Mouse (Mus musculus): ENCODE measurements around the gene Sag. TPM values are rescaled to one million over a fixed set of nuclear protein-coding genes. Genes with fewer than 3 reads are reported as not detected.

Gene Sag
- total RNA-seq (2021) = 1 to 10 TPM; 1.5 to 2.0 TPM
- long read RNA-seq, experiment 1, partial matches to known transcripts = 1 of 6 reads
- long read RNA-seq, experiment 1, other reads (novel, unspliced or antisense) = 4 of 6 reads
- long read RNA-seq, experiment 2, partial matches to known transcripts = 0 of 1 reads
- long read RNA-seq, experiment 2, other reads (novel, unspliced or antisense) = 1 of 1 reads

DNA sequence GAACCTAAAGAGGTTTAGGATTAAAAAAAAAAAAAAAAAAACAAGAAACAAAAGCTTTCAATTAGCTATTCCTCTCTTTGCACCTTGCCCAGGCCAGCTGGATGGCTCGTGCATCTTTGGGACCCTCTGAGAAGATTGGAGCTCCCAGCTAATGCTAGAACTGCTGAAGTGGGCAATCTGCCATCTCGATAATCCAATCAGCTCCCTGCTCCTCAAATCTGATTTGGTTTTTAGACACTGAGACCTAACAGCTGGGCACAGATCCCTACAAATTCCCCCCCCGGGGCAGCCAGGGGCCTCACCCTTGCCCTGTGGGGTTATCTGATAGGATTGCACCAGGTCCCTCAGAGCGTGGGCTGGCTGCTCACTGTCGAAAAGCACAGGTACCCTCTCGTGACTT, at the start of gene Sag:
Sag (plus strand) TSS at position 105 of the 400 bp plus-strand sequence.
- no peak for DNase-seq

DNA sequence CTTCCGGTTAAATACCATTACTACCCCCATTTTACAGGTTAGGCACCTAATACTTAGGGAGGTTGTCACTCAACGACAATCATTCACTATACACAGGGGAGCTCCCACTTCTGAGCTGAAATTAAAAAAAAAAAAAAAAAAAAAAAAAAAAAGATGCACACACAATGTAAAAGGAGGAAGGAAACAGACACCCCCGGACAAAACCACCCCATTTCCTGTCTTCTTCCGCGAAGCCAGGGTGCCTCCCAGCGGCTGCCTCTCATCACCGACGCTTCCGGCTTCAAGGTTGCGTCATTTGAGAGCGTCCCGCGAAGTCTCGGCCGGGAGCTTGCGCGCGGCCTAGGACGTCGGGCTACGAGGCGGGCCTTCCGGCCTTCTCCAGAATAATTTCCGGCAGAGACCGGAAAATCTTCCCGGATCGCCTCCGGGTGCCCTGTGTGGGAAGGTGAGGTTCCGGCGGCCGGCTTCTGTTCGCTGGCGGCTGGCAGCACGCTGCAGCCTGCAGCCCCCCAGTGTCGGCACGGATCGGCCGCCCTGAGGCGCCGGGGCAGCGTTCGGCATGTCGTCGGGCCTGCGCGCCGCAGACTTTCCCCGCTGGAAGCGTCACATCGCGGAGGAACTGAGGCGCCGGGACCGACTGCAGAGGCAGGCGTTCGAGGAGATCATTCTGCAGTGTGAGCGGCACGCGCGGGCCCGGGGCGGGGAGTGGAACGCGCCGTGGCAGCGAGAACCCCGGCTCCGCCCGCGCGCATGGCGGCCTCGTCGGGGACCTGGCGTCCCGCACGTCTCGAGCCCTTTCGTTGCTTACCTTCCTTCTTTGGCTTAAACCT, 47.6 kb upstream of the Sag start, which contains the start of gene Atg16l1:
Atg16l1 (plus strand) TSS at position 230 of the 830 bp plus-strand sequence.
- peak; percentile 96 for DNase-seq

DNA sequence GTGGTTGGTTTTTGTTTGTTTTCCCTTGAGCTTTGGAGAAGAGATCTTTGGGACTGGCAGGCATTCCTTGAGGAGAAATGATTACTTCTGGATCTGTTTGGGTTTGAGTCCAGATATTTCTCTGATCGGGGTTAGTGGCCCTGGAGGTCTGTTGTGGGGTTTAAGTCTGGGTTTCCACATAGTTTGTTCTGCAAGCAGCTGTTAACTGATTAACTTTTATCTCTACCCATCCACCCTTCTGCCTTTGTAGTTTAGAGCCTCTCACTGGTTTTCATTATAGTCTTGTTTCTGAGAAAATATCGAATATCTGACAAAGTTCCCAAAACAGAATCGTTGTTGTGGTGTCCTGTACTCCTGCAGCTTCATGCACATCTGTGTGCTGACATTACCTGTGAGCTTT, 39.7 kb upstream of the Sag start:
- no peak for DNase-seq

DNA sequence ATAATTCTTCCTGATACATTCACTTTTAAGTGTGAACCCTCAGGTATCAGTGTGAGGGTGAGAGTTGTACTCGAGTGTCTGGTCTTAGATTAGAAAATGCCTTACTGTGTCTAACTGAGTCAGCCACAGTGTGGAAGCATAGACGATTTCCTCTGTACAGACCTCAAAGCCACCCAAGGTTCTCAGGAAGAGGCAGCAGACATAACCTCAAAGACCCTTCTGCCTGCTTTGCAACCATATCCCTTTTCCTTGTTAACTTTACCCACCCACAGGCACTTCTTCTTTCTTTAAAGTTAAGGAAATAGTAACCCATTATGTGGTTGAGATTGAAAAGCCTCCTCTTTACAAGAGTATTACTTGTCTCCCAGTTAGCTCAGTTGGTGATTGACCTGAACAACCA, 37.7 kb upstream of the Sag start:
- DNase-seq = no peak

DNA sequence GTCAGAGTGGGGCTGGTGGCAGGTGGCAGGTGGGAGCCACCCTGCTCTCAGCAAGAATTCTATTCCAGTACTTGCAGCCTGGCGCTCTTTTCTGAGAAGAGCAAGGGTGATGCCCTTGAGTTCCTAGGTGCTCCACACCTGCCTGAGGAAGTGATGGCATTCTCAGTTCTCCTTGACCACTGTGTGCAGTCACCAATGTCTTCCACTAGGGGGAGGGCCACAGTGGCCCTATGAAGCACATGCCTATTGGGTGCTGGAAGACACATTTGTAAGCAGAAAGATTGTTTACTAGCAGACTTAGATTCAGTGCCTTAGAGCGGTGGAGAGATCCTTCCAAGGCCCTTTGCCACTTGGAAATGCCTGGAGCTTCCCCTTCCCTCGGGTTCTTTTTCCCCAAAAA, 37.2 kb upstream of the Sag start:
- peak; percentile 42 for DNase-seq

DNA sequence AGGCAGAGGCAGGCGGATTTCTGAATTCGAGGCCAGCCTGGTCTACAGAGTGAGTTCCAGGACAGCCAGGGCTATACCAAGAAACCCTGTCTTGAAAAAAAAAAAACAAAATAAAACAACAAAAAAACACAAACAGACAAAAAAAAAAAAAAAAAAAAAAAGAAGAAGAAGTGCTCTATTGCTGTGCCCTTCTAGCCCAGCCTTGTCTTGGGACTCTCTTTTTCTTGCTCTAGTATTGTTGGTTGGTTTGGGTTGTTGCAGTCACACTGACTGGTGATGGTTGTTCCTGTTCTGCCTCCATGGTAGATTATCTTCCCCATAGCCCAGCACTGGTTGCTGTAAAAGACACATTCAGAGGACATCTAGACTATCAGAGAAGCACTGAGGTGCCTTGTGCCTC, 34.2 kb upstream of the Sag start:
- no peak for DNase-seq

DNA sequence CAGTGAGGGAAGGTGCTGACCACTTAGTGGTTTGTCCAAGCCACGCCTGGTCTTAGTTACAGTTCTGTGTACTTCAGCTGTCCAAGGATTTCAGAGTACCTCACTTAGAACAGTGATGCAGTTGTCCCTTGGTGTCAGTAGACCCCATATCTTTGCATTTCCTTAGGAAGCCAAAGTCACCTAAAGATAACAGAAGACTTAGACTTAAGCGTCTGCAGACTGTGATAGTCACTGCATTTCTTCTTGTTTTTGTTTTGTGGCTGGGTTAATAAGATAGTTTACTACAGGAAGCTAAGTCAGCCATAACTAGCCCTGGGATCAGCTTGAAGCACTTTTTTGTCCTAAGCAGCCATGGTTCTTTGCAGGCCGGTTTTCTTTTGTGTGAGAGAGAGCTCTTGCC, 33.0 kb upstream of the Sag start:
- DNase-seq = no peak

DNA sequence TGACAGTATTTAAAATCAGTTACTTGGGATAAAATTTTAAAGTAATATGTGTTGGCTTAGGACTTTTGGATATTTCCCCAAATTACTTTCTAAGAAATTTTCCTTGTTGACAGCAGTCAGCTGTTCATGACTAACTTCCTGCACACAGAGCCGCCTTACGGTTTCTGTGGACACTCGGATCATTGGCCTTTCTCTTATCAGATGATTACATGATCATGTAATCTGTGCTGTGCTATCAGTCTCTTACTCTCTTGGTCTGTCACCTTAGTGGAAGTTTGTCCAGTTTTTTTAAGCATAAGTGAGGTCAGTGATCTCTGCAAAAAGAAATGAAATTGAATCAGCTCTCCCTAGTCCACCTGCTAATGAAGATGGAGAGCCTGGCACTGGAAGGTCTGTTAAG, 31.8 kb upstream of the Sag start:
- no peak for DNase-seq

DNA sequence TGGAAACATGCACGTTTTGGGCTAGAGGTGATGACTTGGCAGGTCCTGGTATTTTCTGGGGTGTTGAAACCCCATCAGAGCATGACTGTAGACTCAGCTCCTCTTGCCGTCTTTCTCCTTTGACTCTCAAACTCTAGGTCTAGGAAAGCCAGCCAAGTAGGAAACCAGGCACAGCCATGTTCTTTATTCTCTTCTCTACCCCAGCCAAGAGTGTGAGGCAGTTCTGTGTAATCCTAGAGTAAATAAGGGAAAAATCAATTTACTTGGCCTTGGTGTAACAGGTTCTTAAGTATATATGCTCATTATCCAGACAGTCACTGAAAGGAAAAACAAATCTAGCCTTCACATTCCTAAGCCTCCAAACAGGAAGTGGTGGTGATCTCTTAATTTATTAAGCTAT, 30.1 kb upstream of the Sag start:
- DNase-seq = no peak

DNA sequence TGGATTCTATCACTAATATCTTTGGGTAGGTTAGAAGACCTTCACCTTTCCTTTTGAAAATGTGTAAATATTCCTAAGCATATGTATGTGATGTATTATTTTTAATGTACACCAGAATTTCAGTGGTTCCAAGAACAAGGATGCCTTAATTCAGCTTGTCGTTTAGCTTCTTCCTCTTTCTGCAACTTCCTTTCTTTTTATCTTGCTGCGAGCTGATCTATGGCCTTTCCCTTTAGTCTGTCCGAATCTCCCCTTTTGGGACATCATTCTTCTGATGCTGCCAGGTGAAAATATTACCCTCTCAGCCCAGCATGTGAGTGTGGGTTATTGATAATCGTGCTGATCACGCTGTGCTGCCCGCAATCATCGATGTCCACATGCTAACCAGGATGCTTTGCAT, 28.6 kb upstream of the Sag start:
- no peak for DNase-seq

DNA sequence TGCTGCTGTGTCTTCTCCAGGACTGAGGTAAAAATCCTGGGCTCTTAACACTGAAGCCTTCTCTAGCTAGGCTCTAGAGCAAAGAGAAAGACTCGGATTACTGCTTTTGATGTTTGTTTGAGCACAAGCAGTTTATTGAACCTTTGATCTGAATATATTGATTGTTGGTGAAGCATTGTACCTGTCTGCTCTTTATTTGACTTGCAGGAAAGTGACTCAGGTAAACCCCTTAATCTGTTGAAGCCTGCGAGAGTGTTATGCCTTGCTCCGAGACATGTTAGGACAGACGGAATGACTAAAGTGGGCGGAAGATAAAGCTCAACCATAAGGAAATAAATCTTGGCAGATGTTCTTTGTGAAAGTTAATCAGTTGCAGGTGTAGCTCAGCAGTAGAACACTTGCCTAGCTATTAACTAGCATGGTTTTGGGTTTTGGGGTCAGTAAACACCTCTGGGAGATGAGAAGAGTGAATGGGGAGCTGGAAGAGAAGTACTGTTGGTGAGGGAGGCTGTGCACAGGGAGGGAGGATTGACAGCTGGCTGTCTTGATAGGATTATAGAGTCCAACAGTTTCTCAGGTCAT, 24.2 kb upstream of the Sag start:
- no peak for DNase-seq

DNA sequence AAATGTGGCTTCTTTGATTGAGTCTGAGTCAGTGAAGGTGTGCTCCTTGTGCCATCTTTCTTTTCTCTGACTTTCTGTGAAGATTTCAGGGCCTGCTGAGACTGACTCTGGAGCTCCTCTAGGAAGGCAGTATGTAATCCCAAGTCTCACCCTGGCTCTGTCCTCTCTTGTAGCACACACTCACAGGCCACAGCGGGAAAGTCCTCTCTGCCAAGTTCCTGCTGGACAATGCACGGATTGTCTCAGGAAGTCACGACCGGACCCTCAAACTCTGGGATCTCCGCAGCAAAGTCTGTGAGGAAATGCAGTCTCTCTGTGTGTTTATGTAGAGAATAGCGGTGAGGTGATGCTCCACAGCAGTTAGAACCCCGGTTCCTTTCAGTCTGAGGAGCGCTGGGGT, 17.8 kb upstream of the Sag start:
- DNase-seq = no peak

DNA sequence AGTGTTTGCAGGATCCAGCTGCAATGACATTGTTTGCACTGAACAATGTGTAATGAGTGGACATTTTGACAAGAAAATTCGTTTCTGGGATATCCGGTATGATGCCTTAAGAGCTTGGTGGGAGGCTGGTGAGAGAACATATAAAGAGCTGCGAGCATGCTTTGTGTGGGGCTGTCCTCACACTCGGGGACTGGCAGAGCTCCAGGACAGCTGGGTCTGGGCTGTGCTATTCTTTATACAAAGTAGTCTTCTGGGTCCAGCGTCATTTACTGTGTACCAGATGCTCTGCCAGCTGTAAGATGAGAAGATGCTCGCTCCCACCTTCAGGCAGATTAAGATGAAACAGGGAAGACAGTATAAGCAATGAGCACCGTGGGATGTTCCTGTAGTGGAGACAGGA, 17.2 kb upstream of the Sag start:
- peak; percentile 33 for DNase-seq

DNA sequence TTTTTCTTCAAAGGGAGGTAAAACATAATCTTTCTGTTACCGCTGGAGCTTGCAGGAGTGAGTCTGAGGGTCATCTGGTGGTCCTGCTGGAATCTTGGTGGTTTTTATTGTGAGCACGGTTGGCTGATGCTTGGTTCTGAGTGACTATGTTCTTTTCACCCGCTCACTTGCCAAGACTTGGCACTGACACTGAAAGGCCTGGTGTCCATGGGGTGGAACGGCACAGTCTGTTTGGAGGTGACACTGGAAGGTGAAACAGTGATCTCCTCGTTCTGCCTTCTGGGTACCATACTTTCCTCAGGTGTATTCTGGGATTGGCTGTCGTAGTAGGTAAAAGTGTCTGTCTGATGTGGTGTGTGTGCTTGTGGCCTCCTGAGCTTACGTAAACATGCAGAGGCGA, 13.8 kb upstream of the Sag start:
- DNase-seq = no peak

DNA sequence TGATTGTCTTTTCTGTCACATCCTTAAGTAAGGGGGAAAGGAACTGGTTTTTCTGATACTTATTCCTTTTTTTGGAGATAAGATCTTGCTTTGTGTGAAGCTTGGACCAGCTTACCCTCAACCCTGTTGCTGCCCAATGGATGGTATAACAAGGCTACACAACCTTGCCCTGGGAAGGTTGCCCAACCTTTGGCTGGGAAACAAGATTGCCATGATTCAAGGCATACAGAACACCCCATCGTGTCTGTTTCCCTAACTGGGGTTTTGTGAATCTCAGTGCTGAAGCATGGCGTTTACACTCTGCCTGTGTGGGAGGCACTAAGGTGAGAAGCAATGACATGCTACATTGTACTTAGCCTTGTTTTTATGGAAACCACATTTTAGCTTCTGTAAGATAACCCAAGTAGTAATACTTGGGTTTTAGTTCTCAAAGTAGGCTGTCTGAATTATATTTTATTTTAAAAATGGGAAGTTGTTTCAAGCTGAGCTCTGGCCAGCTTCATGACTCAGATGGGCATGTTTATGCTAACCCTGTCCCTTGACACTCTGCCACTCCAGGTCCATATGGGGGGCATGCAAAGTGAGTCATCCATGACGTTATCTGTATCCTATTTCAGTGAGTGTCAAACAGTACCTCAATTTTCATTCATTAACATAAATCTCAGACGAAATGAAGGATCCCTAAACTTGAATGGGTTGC, 10.9 kb upstream of the Sag start:
- DNase-seq = peak; percentile 52

DNA sequence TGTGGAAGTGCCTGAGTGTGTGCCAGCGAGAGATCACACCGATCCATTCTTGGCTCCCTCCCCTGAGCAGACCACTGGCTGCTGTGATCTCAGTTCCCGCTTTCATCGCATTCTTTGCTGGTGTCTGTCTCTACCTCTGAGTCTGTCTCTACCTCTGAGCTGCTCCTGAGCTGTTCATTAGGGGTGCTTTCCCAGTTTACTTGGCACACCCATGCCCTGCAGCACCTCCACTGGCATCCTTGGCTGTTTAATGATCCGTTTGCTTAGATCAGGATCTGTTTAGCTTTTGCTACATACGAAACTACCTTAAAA, 10.4 kb upstream of the Sag start:
- no peak for DNase-seq

DNA sequence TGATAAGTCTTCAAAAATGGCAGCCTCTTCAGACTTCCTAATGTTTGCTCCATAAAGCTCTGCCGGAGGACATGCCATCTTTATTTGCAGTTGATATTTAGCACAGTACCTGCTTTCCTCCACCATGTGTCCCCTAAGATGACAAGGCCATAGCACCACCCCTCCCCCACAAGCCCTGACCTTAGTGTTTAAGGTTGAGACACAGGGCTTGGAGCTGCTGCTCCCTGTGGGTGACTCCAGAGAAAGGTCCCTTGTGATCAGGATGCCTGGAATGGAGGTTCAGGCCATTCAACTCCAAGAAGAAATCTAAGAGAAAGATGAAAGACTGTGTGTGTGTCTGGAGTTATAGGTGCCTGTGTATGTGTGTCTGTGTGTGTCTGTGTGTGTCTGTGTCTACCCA, 5.8 kb upstream of the Sag start:
- peak; percentile 51 for DNase-seq

DNA sequence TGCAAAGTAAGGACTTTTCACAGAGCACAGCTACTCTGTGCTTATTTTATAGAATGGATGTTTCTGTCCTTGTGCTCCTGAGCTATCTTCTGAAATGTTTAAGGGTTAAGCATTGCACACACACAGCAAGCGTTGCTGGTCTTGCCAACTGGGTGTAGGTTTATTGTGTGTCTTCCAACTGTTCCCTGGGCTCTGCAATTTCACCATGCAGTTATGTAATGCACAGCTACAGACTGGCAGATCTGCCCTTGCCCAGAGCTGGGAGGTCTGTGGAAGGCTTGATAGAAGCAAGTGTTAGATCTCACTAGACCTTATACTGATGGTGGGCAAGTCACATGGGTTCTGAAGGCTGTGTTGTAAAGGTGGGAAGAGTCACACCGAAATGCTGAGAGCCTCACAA, 5.2 kb upstream of the Sag start:
- peak; percentile 59 for DNase-seq

DNA sequence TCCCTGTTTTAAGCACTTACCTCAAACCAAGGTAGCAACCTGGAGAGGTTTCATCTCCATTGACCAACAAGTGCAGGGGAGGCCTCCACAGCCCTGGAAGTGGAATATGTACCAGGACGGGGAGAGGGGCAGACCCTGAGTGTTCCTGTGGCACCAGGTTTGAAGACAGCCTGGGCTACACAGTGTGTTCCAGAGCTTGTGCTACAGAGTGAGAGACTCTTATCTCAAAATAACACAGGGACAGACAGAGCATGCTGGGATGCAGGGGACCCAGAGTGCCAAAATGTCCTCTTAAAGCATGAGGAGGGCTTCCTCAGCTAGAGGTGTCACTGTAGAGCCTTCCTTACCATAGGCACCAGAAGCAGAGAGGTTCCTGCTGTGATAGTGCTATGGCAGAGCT, 4.3 kb downstream of the Sag start:
- DNase-seq = no peak

DNA sequence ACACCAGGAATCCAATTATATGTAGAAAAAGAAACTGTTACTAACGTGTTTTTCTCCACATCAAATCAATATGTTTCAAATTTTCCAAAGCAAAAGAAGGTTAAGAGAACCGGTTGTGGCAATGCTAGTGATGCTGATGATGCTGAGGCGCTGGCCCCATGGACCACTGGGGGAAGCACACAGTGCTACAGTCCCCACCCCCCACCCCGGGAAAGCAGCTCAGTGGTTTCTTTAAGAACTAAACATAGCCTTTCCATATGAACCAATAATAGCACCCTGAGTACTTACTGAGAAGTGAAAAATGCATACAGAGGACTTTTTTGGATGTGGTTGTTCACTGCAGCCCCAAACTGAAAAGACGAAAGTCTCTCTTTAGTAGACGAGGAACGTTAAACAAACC, 7.9 kb downstream of the Sag start:
- DNase-seq = no peak

DNA sequence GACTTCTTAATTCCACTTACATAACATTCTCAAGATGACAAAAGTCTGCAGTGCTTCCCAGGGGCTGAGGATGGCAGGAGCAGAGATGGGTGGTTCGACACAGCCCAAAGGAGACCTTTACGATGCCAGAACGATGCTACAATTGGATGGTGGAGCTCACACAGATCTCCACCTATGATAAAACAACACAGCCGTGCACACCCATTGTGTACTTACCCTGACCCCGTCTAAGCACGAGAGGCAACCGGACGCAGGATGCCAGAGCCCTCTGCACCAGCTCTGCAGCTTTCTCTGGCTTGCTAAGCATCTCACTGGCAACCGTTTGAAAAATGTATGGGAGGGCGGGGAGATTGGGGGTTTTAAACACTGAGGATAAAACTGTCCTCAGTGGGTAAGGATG, 8.6 kb downstream of the Sag start:
- DNase-seq = no peak

DNA sequence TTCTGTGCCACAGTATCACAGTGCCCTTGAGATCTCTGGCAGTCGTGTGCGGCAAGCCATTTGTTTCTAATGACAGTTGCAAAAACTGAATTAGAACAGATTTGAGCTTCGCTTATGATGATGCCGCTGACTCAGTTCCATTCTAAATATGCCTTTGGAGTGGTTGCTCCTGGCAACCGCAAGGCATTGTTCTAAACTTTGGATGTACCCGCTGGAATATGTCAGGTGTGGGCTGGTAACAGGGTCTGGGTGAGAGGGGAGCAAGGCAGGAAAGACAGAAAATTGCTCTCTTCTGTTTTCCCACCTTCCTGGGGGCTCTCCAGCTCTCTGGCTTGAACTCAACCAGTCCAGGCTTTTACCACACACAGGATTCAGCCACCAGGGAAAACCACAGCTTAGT, 9.7 kb downstream of the Sag start:
- no peak for DNase-seq

DNA sequence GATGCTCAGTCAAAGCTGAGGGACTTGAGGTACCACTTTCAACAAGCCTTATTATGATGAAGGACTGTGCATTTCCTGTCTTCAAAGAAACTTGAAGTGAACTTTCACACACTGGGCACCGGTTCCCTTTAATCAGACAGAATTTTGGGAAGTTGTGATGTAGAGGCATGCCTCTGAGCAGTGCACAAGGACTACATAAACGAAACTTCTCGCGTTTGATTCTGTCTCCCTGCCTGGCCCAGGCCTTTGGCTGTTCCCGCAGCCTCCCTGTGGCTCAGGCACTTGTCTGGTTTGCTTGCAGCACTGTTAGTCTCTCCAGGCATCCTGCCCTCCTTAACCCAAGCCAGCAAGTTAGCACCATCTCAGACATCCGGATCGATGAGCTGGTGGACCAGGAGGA, 10.2 kb downstream of the Sag start:
- DNase-seq = peak; percentile 38
